Mouse (Mus musculus) C2C12 (cell line): ENCODE data around the gene Gm42742.

Source experiments
- CEBPB ChIP-seq: IDR thresholded peaks from one replicate; pipeline ENCODE4 v1.6.1; 2011; ENCODE audit warnings: low read depth, mild to moderate bottlenecking, control low read depth, moderate library complexity
- CTCF ChIP-seq: IDR thresholded peaks from one replicate; pipeline ENCODE4 v1.5.1; 2011; ENCODE audit not compliant: control insufficient read depth, insufficient read depth, insufficient read length
- FOSL1 ChIP-seq: IDR thresholded peaks from one replicate; pipeline ENCODE4 v1.8.0; 2011; ENCODE audit warnings: mild to moderate bottlenecking, low read length; ENCODE audit not compliant: poor library complexity, insufficient read depth, severe bottlenecking
- MAX ChIP-seq: IDR thresholded peaks from one replicate; pipeline ENCODE4 v1.6.1; 2011; ENCODE audit warnings: mild to moderate bottlenecking, control low read depth
- MYOG ChIP-seq: IDR thresholded peaks from one replicate; pipeline ENCODE4 v1.6.1; 2011; ENCODE audit not compliant: control insufficient read depth, insufficient read length; ENCODE audit errors: extremely low read depth
- USF1 ChIP-seq: IDR thresholded peaks from one replicate; pipeline ENCODE4 v1.6.1; 2011; ENCODE audit warnings: low read depth, mild to moderate bottlenecking, control low read depth, moderate library complexity

DNA sequence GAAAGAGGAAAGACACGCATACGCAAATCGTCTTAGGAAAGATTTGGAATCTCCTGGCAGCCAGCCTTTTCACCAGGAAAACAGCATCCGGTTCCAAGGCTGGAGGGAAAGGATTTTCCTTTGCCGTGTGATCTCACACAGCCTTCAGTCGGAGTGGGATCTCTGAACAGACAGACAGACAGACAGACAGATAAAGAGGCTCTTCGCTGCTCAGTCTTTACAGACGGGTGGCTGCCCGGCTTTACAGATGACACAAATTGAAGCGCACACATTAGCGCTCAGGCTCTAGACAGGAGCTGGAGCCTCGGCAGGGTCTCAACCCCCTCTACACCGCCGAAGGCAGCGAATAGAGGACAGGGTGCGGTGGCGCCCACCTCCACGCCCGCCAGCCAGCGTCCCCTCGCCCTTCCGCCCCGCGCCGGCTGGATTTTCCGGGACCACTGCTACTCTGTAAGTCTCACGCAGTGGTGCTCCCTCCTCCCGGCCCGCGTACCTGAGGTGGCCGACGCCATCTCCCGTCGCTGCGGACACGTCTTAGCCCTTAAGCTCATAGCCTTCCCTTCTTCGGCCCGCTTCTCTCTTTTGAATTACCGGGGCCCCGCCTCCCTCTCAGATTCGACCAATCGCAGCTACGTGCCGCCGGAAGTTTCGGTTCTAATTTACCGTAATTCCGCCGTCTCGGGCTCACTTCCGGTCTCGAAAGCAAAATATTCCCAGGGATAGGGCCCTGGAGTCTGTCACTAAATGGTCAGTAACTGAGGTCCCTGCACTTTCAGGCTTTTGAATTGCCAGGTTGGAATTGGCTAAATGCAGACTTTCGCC lies 21.2 kb upstream of the Gm42742 start, which contains the start of gene Kif22:
- no peak for TF ChIP-seq CTCF
- TF ChIP-seq MAX, result no peak
- no peak for TF ChIP-seq FOSL1
- no peak for TF ChIP-seq MYOG
- no peak for TF ChIP-seq CEBPB
- no peak for TF ChIP-seq USF1
